Mouse (Mus musculus): Measurements from ENCODE around the gene Kmt5a. TPM values are rescaled to one million over a fixed set of nuclear protein-coding genes. Genes with fewer than 3 reads are reported as not detected.

Gene Kmt5a
- polyA plus RNA-seq, 1 experiment, result 58.0 TPM

GRCm38 (mm10) chr5:124464905-124465304, 25.2 kb downstream of the Kmt5a start:
- Histone ChIP-seq H3K4me3 (no peak overlapping the region), H3K27me3 (ENCODE audit: control insufficient read depth, insufficient read depth, insufficient read length) (no peaks in the 10 kb centered on the region), H3K36me3 (ENCODE audit: control insufficient read depth, insufficient read depth) (peaks cover 25% of the 10 kb centered on the region), H3K79me2 (ENCODE audit: control insufficient read depth, insufficient read depth) (no peaks in the 10 kb centered on the region), H3K4me2 (ENCODE audit: low read depth) (no peak overlapping the region), H3ac (ENCODE audit: control insufficient read depth, insufficient read length) (no peak overlapping the region)
- TF ChIP-seq CEBPB (IDR thresholded peaks at IDR 0.05; ENCODE audit: insufficient read depth, poor library complexity, severe bottlenecking) (no peak), USF1 (IDR thresholded peaks at IDR 0.05; ENCODE audit: low read depth) (no peak), REST (IDR thresholded peaks at IDR 0.05; ENCODE audit: insufficient read depth, insufficient read length) (no peak), TCF12 (IDR thresholded peaks at IDR 0.05; ENCODE audit: insufficient read depth, poor library complexity, severe bottlenecking) (no peak)

GRCm38 (mm10) chr5:124467766-124468165, 28.0 kb downstream of the Kmt5a start:
- H3K4me2 ChIP-seq (ENCODE audit: low read depth), result no peak overlapping the region
- H3K27me3 ChIP-seq (ENCODE audit: control insufficient read depth, insufficient read depth, insufficient read length), result no peaks in the 10 kb centered on the region
- H3ac ChIP-seq (ENCODE audit: control insufficient read depth, insufficient read length), result no peak overlapping the region
- H3K36me3 ChIP-seq (ENCODE audit: control insufficient read depth, insufficient read depth), result peaks cover 8% of the 10 kb centered on the region
- H3K79me2 ChIP-seq (ENCODE audit: control insufficient read depth, insufficient read depth), result no peaks in the 10 kb centered on the region
- no peak for TF ChIP-seq E2F4 (IDR thresholded peaks at IDR 0.05; ENCODE audit: insufficient read depth)
- no peak for TF ChIP-seq USF1 (IDR thresholded peaks at IDR 0.05; ENCODE audit: low read depth)
- TF ChIP-seq SRF (IDR thresholded peaks at IDR 0.05; ENCODE audit: control insufficient read depth, insufficient read length, low read depth), result no peak
- no peak overlapping the region for H3K4me3 ChIP-seq

GRCm38 (mm10) chr5:124468365-124468764, 28.6 kb downstream of the Kmt5a start:
- Histone ChIP-seq H3K4me2 (ENCODE audit: low read depth) (no peak overlapping the region), H3K27me3 (ENCODE audit: control insufficient read depth, insufficient read depth, insufficient read length) (no peaks in the 10 kb centered on the region), H3ac (ENCODE audit: control insufficient read depth, insufficient read length) (no peak overlapping the region), H3K79me2 (ENCODE audit: control insufficient read depth, insufficient read depth) (no peaks in the 10 kb centered on the region), H3K4me3 (no peak overlapping the region), H3K36me3 (ENCODE audit: control insufficient read depth, insufficient read depth) (peaks cover 5% of the 10 kb centered on the region)
- TF ChIP-seq MYOG (IDR thresholded peaks at IDR 0.05; ENCODE audit: control insufficient read depth in 1 of 3, insufficient read depth in 1 of 3, insufficient read length in 2 of 3, low read depth in 2 of 3) (no peak), POLR2AphosphoS2 (IDR thresholded peaks at IDR 0.05; ENCODE audit: insufficient read length, low read depth) (no peak), E2F4 (IDR thresholded peaks at IDR 0.05; ENCODE audit: insufficient read depth) (no peak), MAX (IDR thresholded peaks at IDR 0.05; ENCODE audit: low read depth) (no peak), TCF3 (IDR thresholded peaks at IDR 0.05; ENCODE audit: insufficient read length, low read depth) (no peak), REST (IDR thresholded peaks at IDR 0.05; ENCODE audit: insufficient read depth, insufficient read length) (no peak), POLR2A (IDR thresholded peaks at IDR 0.05; ENCODE audit: insufficient read length, low read depth) (no peak), SRF (IDR thresholded peaks at IDR 0.05; ENCODE audit: control insufficient read depth, insufficient read length, low read depth) (no peak), TCF12 (IDR thresholded peaks at IDR 0.05; ENCODE audit: insufficient read depth, poor library complexity, severe bottlenecking) (no peak), CEBPB (IDR thresholded peaks at IDR 0.05; ENCODE audit: insufficient read depth, poor library complexity, severe bottlenecking) (no peak), MYOD1 (IDR thresholded peaks at IDR 0.05; ENCODE audit: control insufficient read depth in 1 of 3, insufficient read length in 2 of 3, low read depth in 2 of 3) (no peak), USF1 (IDR thresholded peaks at IDR 0.05; ENCODE audit: low read depth) (no peak)

- TF ChIP-seq MYOD1 (IDR thresholded peaks at IDR 0.05; ENCODE audit: control insufficient read depth in 1 of 3, insufficient read length in 2 of 3, low read depth in 2 of 3), result no peak
- TF ChIP-seq REST (IDR thresholded peaks at IDR 0.05; ENCODE audit: insufficient read depth, insufficient read length), result no peak
- TF ChIP-seq MAX (IDR thresholded peaks at IDR 0.05; ENCODE audit: low read depth), result no peak
- no peak for TF ChIP-seq POLR2AphosphoS2 (IDR thresholded peaks at IDR 0.05; ENCODE audit: insufficient read length, low read depth)
- TF ChIP-seq USF1 (IDR thresholded peaks at IDR 0.05; ENCODE audit: low read depth), result no peak
- no peak for TF ChIP-seq TCF3 (IDR thresholded peaks at IDR 0.05; ENCODE audit: insufficient read length, low read depth)
- TF ChIP-seq TCF12 (IDR thresholded peaks at IDR 0.05; ENCODE audit: insufficient read depth, poor library complexity, severe bottlenecking), result no peak
- TF ChIP-seq SRF (IDR thresholded peaks at IDR 0.05; ENCODE audit: control insufficient read depth, insufficient read length, low read depth), result no peak
- no peak for TF ChIP-seq POLR2A (IDR thresholded peaks at IDR 0.05; ENCODE audit: insufficient read length, low read depth)
- no peak for TF ChIP-seq CEBPB (IDR thresholded peaks at IDR 0.05; ENCODE audit: insufficient read depth, poor library complexity, severe bottlenecking)
- no peak for TF ChIP-seq MYOG (IDR thresholded peaks at IDR 0.05; ENCODE audit: control insufficient read depth in 1 of 3, insufficient read depth in 1 of 3, insufficient read length in 2 of 3, low read depth in 2 of 3)
- TF ChIP-seq E2F4 (IDR thresholded peaks at IDR 0.05; ENCODE audit: insufficient read depth), result no peak
- no peaks in the 10 kb centered on the region for H3K79me2 ChIP-seq (ENCODE audit: control insufficient read depth, insufficient read depth)
Observed at GRCm38 (mm10) chr5:124469486-124469885, 29.8 kb downstream of the Kmt5a start.

GRCm38 (mm10) chr5:124470591-124471171, 31.0 kb downstream of the Kmt5a start:
- H3K4me2 ChIP-seq (ENCODE audit: low read depth), result no peak overlapping the region
- H3K27me3 ChIP-seq (ENCODE audit: control insufficient read depth, insufficient read depth, insufficient read length), result no peaks in the 10 kb centered on the region
- TF ChIP-seq CEBPB (IDR thresholded peaks at IDR 0.05; ENCODE audit: insufficient read depth, poor library complexity, severe bottlenecking), result no peak
- TF ChIP-seq MYOG (IDR thresholded peaks at IDR 0.05; ENCODE audit: control insufficient read depth in 1 of 3, insufficient read depth in 1 of 3, insufficient read length in 2 of 3, low read depth in 2 of 3), result no peak
- no peak for TF ChIP-seq POLR2AphosphoS2 (IDR thresholded peaks at IDR 0.05; ENCODE audit: insufficient read length, low read depth)
- TF ChIP-seq REST (IDR thresholded peaks at IDR 0.05; ENCODE audit: insufficient read depth, insufficient read length), result no peak
- no peak for TF ChIP-seq SRF (IDR thresholded peaks at IDR 0.05; ENCODE audit: control insufficient read depth, insufficient read length, low read depth)
- TF ChIP-seq MAX (IDR thresholded peaks at IDR 0.05; ENCODE audit: low read depth), result no peak
- TF ChIP-seq TCF3 (IDR thresholded peaks at IDR 0.05; ENCODE audit: insufficient read length, low read depth), result no peak
- no peak overlapping the region for H3K4me3 ChIP-seq
- H3ac ChIP-seq (ENCODE audit: control insufficient read depth, insufficient read length), result no peak overlapping the region
- no peaks in the 10 kb centered on the region for H3K79me2 ChIP-seq (ENCODE audit: control insufficient read depth, insufficient read depth)
- H3K36me3 ChIP-seq (ENCODE audit: control insufficient read depth, insufficient read depth), result peaks cover 5% of the 10 kb centered on the region

More at GRCm38 (mm10) chr5:124469486-124469885, 29.8 kb downstream of the Kmt5a start:
- Histone ChIP-seq H3K27me3 (ENCODE audit: control insufficient read depth, insufficient read depth, insufficient read length) (no peaks in the 10 kb centered on the region), H3ac (ENCODE audit: control insufficient read depth, insufficient read length) (no peak overlapping the region), H3K4me2 (ENCODE audit: low read depth) (no peak overlapping the region), H3K36me3 (ENCODE audit: control insufficient read depth, insufficient read depth) (peaks cover 5% of the 10 kb centered on the region), H3K4me3 (no peak overlapping the region)
